Mouse (Mus musculus) fat pad, adult 2 months (tissue): ENCODE measurements at regions not wholly inside any gene's neighbourhood (a gene's known extent, or its start where the extent isn't known, plus 50 kb on each side); places are given as distances from the start of the nearest gene placed in this dataset.

Experiments used
- DNase-seq: peaks from one replicate; pipeline ENCODE4 v3.0.0-alpha.2; 2011; ENCODE audit warnings: low read depth, low spot score; ENCODE audit errors: extremely low read depth

- no peak for DNase-seq
Observed at GRCm38 (mm10) chr9:6609284-6609627, 339.6 kb upstream of the Ddi1 start.

GRCm38 (mm10) chr9:6608428-6609283, 339.0 kb upstream of the Ddi1 start:
- no peak for DNase-seq
